Comparison of ENCODE assay signal across 22 mouse cellular contexts in the genomic region with DNA sequence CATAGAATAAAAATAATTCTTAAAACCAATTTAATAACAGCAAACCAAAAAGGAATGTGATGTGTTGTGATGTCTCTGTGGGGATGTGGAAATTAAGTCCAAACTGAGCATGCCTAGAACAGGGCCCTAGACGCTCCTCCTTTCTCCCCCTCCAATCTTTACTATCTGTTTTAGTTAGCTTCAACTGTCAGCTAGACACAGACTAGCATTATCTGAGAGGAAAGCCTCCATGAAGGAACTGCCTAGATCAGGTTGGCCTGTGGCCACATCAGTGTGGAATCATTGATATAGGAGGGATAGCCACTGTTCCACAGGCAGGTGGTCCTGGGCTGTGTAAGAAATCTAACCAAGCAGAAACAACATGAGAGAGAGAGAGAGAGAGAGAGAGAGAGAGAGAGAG. TPM values are rescaled to one million over a fixed set of nuclear protein-coding genes. Genes with fewer than 3 reads are reported as not detected.
DNase-seq lines count a peak whose midpoint lies in the region; ATAC-seq and TF ChIP-seq lines count a peak whose summit lies in the region.
"Had no signal": no experiment of that assay in that cellular context is flagged by ENCODE, and none has a peak within 500 bp of the region (broad histone marks: within the 10 kb centered on the region; RNA-seq: fewer than 3 reads in every experiment).

No protein-coding gene starts in this region.

- no peaks in the 10 kb centered on the region for H3K79me2 ChIP-seq in MEL (ENCODE audit: control insufficient read depth, insufficient read depth, low read length, poor library complexity)

- peak; percentile 7 for DNase-seq in heart, embryonic 10.5 days (ENCODE audit: low spot score)
- peak; percentile 52 for DNase-seq in MEL (ENCODE audit: low read depth, low spot score)
- DNase-seq in frontal cortex, postnatal 25 days (ENCODE audit: low spot score in 2 of 2) = no peak
- DNase-seq: adrenal gland, adult 8-10 months; adrenal gland, postnatal 36 days; cerebellum, adult 2 months; cerebellum, postnatal 10 days; embryo, embryonic 11 days; gastrocnemius, adult 2 months; gastrocnemius, postnatal 25 days had no signal

- no peaks in the 10 kb centered on the region for H3K36me3 ChIP-seq in heart, embryonic 10.5 days
- H3K36me3 ChIP-seq in heart, embryonic 12.5 days = no peaks in the 10 kb centered on the region
- H3K36me3 ChIP-seq in MEL (ENCODE audit: control insufficient read depth in 1 of 2, insufficient read depth in 2 of 2, low read length in 2 of 2) = no peaks in the 10 kb centered on the region
- no peaks in the 10 kb centered on the region for H3K36me3 ChIP-seq in liver, embryonic 12.5 days
- H3K36me3 ChIP-seq: embryonic facial prominence, embryonic 15.5 days; hindbrain, embryonic 10.5 days had no signal

- 39% methylated on average over 1 of the region's 1 CpGs for WGBS in heart, embryonic 10.5 days
- WGBS in heart, embryonic 12.5 days = 65% methylated on average over 1 of the region's 1 CpGs
- 25% methylated on average over 1 of the region's 1 CpGs for WGBS in liver, embryonic 12.5 days (ENCODE audit: insufficient replicate concordance)

- no peak overlapping the region for H3K9ac ChIP-seq in heart, embryonic 12.5 days
- no peak overlapping the region for H3K9ac ChIP-seq in MEL (ENCODE audit: control insufficient read depth, low read depth, low read length, poor library complexity, severe bottlenecking)
- no peak overlapping the region for H3K9ac ChIP-seq in liver, embryonic 12.5 days
- H3K9ac ChIP-seq: embryonic facial prominence, embryonic 15.5 days; hindbrain, embryonic 14.5 days had no signal

- 0 out of 2 replicates have a peak, but pooled peaks cover 7% of the 10 kb centered on the region for H3K4me1 ChIP-seq in heart, embryonic 10.5 days
- H3K4me1 ChIP-seq in heart, embryonic 12.5 days (replicated peaks) = peaks cover 10% of the 10 kb centered on the region
- H3K4me1 ChIP-seq in MEL (ENCODE audit: control insufficient read depth in 1 of 2, insufficient read depth in 2 of 2, low read length in 2 of 2) = peaks cover 0 to 5% of the 10 kb centered on the region in 2 experiments; a peak in 2 of 4 replicates
- H3K4me1 ChIP-seq in liver, embryonic 12.5 days = peaks cover 59% of the 10 kb centered on the region

- no peaks in the 10 kb centered on the region for H3K27me3 ChIP-seq in heart, embryonic 10.5 days (ENCODE audit: insufficient read depth, poor library complexity, severe bottlenecking)
- no peaks in the 10 kb centered on the region for H3K27me3 ChIP-seq in heart, embryonic 12.5 days (replicated peaks)
- H3K27me3 ChIP-seq in MEL (ENCODE audit: control insufficient read depth in 1 of 2, insufficient read depth in 2 of 2, low read length in 2 of 2) = no peaks in the 10 kb centered on the region
- H3K27me3 ChIP-seq in liver, embryonic 12.5 days (replicated peaks) = peaks cover 31% of the 10 kb centered on the region
- H3K27me3 ChIP-seq: CH12.LX; embryonic facial prominence, embryonic 15.5 days had no signal

- TF ChIP-seq EP300 in MEL (IDR thresholded peaks at IDR 0.05; ENCODE audit: low read depth in 1 of 2, low read length in 2 of 2) = no peak

- no peak overlapping the region for H3K4me3 ChIP-seq in heart, embryonic 10.5 days
- no peak overlapping the region for H3K4me3 ChIP-seq in heart, embryonic 12.5 days
- H3K4me3 ChIP-seq in MEL (ENCODE audit: control insufficient read depth in 1 of 2, insufficient read depth in 1 of 2, low read depth in 2 of 2, low read length in 2 of 2) = no peak overlapping the region
- no peak overlapping the region for H3K4me3 ChIP-seq in liver, embryonic 12.5 days
- H3K4me3 ChIP-seq: embryonic facial prominence, embryonic 15.5 days; erythroblast, embryonic 14.5 days; gastrocnemius, adult 2 months had no signal

- TF ChIP-seq CTCF in MEL (IDR thresholded peaks at IDR 0.05 in 2 of 3, conservative IDR thresholded peaks at IDR 0.05 in 1 of 3; ENCODE audit: control insufficient read depth in 1 of 3, insufficient read depth in 1 of 3, low read depth in 2 of 3, low read length in 3 of 3, poor library complexity in 1 of 3, severe bottlenecking in 1 of 3) = no peak

- H3K27ac ChIP-seq in heart, embryonic 10.5 days = no peak overlapping the region
- no peak overlapping the region for H3K27ac ChIP-seq in heart, embryonic 12.5 days (ENCODE audit: poor library complexity, severe bottlenecking)
- H3K27ac ChIP-seq in MEL (ENCODE audit: control insufficient read depth, low read depth, low read length) = no peak overlapping the region
- H3K27ac ChIP-seq in liver, embryonic 12.5 days = no peak overlapping the region
- H3K27ac ChIP-seq: embryonic facial prominence, embryonic 15.5 days; gastrocnemius, adult 2 months; hindbrain, embryonic 14.5 days had no signal

- no peak for TF ChIP-seq RAD21 in MEL (IDR thresholded peaks at IDR 0.05; ENCODE audit: low read depth, low read length)

- no peak overlapping the region for H3K4me2 ChIP-seq in heart, embryonic 12.5 days
- H3K4me2 ChIP-seq in liver, embryonic 12.5 days = no peak overlapping the region

- no peaks in the 10 kb centered on the region for H3K9me3 ChIP-seq in heart, embryonic 10.5 days
- no peaks in the 10 kb centered on the region for H3K9me3 ChIP-seq in heart, embryonic 12.5 days (replicated peaks)
- H3K9me3 ChIP-seq in MEL (replicated peaks; ENCODE audit: insufficient read depth, low read length) = no peaks in the 10 kb centered on the region
- H3K9me3 ChIP-seq in liver, embryonic 12.5 days (replicated peaks) = no peaks in the 10 kb centered on the region
- H3K9me3 ChIP-seq: embryonic facial prominence, embryonic 15.5 days; hindbrain, embryonic 10.5 days had no signal

- TF ChIP-seq POLR2A in MEL (IDR thresholded peaks at IDR 0.05; ENCODE audit: control insufficient read depth in 1 of 2, insufficient read depth in 1 of 2, low read depth in 1 of 2, low read length in 2 of 2, poor library complexity in 1 of 2) = no peak

- ATAC-seq in heart, embryonic 12.5 days (ENCODE audit: insufficient number of reproducible peaks, low FRiP score) = no peak
- peak; percentile 26; the same call in 1 of the 2 replicates for ATAC-seq in liver, embryonic 12.5 days
- peak; percentile 81 for ATAC-seq in megakaryocyte-erythroid progenitor cell, adult 5-6 weeks (replicated peaks; ENCODE audit: low FRiP score, low TSS enrichment, poor library complexity, severe bottlenecking)
- ATAC-seq: forebrain, embryonic 16.5 days had no signal

RNA-seq across cellular contexts. Expression of a gene that starts 9.1 kb away (rescaled TPM):
- polyA plus RNA-seq in heart, embryonic 10.5 days (2016; fragmentation: Nextera tagmentation; extraction: Ambion mirVana) = 0.25 and 0.63 TPM in 2 replicates
- 0.41 and 0.45 TPM in 2 replicates for polyA plus RNA-seq in heart, embryonic 12.5 days (2016; fragmentation: Nextera tagmentation; extraction: Ambion mirVana)
- 306 and 416 TPM in 2 replicates for total RNA-seq in MEL (2012; rRNA removed)
- 1 to 10 TPM in 1 of 2 experiments, not detected in 1; 1.1 TPM for polyA plus RNA-seq in MEL (2012; ENCODE audit: insufficient read depth in 1 of 2, insufficient read length in 2 of 2, low read depth in 1 of 2, low replicate concordance in 2 of 2, missing spikeins in 1 of 2)
- 0.92 and 1.0 TPM in 2 replicates for polyA plus RNA-seq in liver, embryonic 12.5 days (2016; fragmentation: Nextera tagmentation; extraction: Ambion mirVana)
- total RNA-seq in megakaryocyte-erythroid progenitor cell, adult 5-6 weeks (2014; fragmentation: Nextera tagmentation) = 28.8 and 33.6 TPM in 2 replicates
- 19.2 and 39.0 TPM in 2 replicates for total RNA-seq in megakaryocyte-erythroid progenitor cell, adult 5-6 weeks (2017)

RNA-seq across cellular contexts. Expression of a gene that starts 12.9 kb away (rescaled TPM):
- 81.5 and 88.2 TPM in 2 replicates for polyA plus RNA-seq in heart, embryonic 10.5 days (2016; fragmentation: Nextera tagmentation; extraction: Ambion mirVana)
- polyA plus RNA-seq in heart, embryonic 12.5 days (2016; fragmentation: Nextera tagmentation; extraction: Ambion mirVana) = 85.2 and 86.2 TPM in 2 replicates
- 111 and 142 TPM in 2 replicates for total RNA-seq in MEL (2012; rRNA removed)
- polyA plus RNA-seq in MEL (2012; ENCODE audit: insufficient read depth in 1 of 2, insufficient read length in 2 of 2, low read depth in 1 of 2, low replicate concordance in 2 of 2, missing spikeins in 1 of 2) = 100 to 1,000 TPM in 1 of 2 experiments, not detected in 1; 176 TPM
- polyA plus RNA-seq in liver, embryonic 12.5 days (2016; fragmentation: Nextera tagmentation; extraction: Ambion mirVana) = 196 and 207 TPM in 2 replicates
- 38.7 and 39.4 TPM in 2 replicates for total RNA-seq in megakaryocyte-erythroid progenitor cell, adult 5-6 weeks (2014; fragmentation: Nextera tagmentation)
- 43.2 and 73.2 TPM in 2 replicates for total RNA-seq in megakaryocyte-erythroid progenitor cell, adult 5-6 weeks (2017)

RNA-seq across cellular contexts. Expression of a gene that starts 13.5 kb away (rescaled TPM):
- 0.10 TPM in 1 of 2 replicates, not detected in the other for polyA plus RNA-seq in heart, embryonic 10.5 days (2016; fragmentation: Nextera tagmentation; extraction: Ambion mirVana)
- polyA plus RNA-seq in heart, embryonic 12.5 days (2016; fragmentation: Nextera tagmentation; extraction: Ambion mirVana) = 0.06 TPM in 1 of 2 replicates, not detected in the other
- not detected in 2 replicates for total RNA-seq in MEL (2012; rRNA removed)
- polyA plus RNA-seq in MEL (2012; ENCODE audit: insufficient read depth in 1 of 2, insufficient read length in 2 of 2, low read depth in 1 of 2, low replicate concordance in 2 of 2, missing spikeins in 1 of 2) = not detected
- 0.07 TPM in 1 of 2 replicates, not detected in the other for polyA plus RNA-seq in liver, embryonic 12.5 days (2016; fragmentation: Nextera tagmentation; extraction: Ambion mirVana)
- not detected in 2 replicates for total RNA-seq in megakaryocyte-erythroid progenitor cell, adult 5-6 weeks (2014; fragmentation: Nextera tagmentation)
- not detected in 2 replicates for total RNA-seq in megakaryocyte-erythroid progenitor cell, adult 5-6 weeks (2017)
- total RNA-seq: adrenal gland, postnatal 36 days; gastrocnemius, adult 2 months; gastrocnemius, postnatal 25 days; granulocyte monocyte progenitor cell, adult 5-6 weeks; heart, postnatal 25 days had no signal
- polyA plus RNA-seq: erythroblast, embryonic 14.5 days; forebrain, embryonic 11.5 days had no signal

RNA-seq across cellular contexts. Expression of a gene that starts 32.3 kb away (rescaled TPM):
- 2.4 and 2.7 TPM in 2 replicates for polyA plus RNA-seq in heart, embryonic 10.5 days (2016; fragmentation: Nextera tagmentation; extraction: Ambion mirVana)
- 1.5 and 2.0 TPM in 2 replicates for polyA plus RNA-seq in heart, embryonic 12.5 days (2016; fragmentation: Nextera tagmentation; extraction: Ambion mirVana)
- 0.26 and 0.27 TPM in 2 replicates for total RNA-seq in MEL (2012; rRNA removed)
- 1 to 10 TPM in 1 of 2 experiments, not detected in 1; 1.2 TPM for polyA plus RNA-seq in MEL (2012; ENCODE audit: insufficient read depth in 1 of 2, insufficient read length in 2 of 2, low read depth in 1 of 2, low replicate concordance in 2 of 2, missing spikeins in 1 of 2)
- polyA plus RNA-seq in liver, embryonic 12.5 days (2016; fragmentation: Nextera tagmentation; extraction: Ambion mirVana) = 1.2 and 1.3 TPM in 2 replicates
- 0.96 and 1.2 TPM in 2 replicates for total RNA-seq in megakaryocyte-erythroid progenitor cell, adult 5-6 weeks (2014; fragmentation: Nextera tagmentation)
- 1.0 and 2.5 TPM in 2 replicates for total RNA-seq in megakaryocyte-erythroid progenitor cell, adult 5-6 weeks (2017)
- total RNA-seq: gastrocnemius, postnatal 25 days had no signal

RNA-seq across cellular contexts. Expression of a gene that starts 32.9 kb away (rescaled TPM):
- 111 and 120 TPM in 2 replicates for polyA plus RNA-seq in heart, embryonic 10.5 days (2016; fragmentation: Nextera tagmentation; extraction: Ambion mirVana)
- polyA plus RNA-seq in heart, embryonic 12.5 days (2016; fragmentation: Nextera tagmentation; extraction: Ambion mirVana) = 90.5 and 91.8 TPM in 2 replicates
- total RNA-seq in MEL (2012; rRNA removed) = 43.5 and 58.0 TPM in 2 replicates
- 100 to 1,000 TPM; 294 to 411 TPM for polyA plus RNA-seq in MEL (2012; ENCODE audit: insufficient read depth in 1 of 2, insufficient read length in 2 of 2, low read depth in 1 of 2, low replicate concordance in 2 of 2, missing spikeins in 1 of 2)
- 95.0 and 97.3 TPM in 2 replicates for polyA plus RNA-seq in liver, embryonic 12.5 days (2016; fragmentation: Nextera tagmentation; extraction: Ambion mirVana)
- total RNA-seq in megakaryocyte-erythroid progenitor cell, adult 5-6 weeks (2014; fragmentation: Nextera tagmentation) = 122 and 137 TPM in 2 replicates
- 57.0 and 70.7 TPM in 2 replicates for total RNA-seq in megakaryocyte-erythroid progenitor cell, adult 5-6 weeks (2017)

Comparison
In these comparisons a context has a peak if more than half of its experiments do, and no peak if none do; other contexts are left out.
1. DNase-seq: peak in heart, embryonic 10.5 days (single experiment) and MEL (single experiment); none in frontal cortex, postnatal 25 days (0 of 2).